In genomic region chr2:142646863-142647262, GRCm38 (mm10) we compare ENCODE assay signal across 23 mouse cellular contexts.
DNase-seq lines count a peak whose midpoint lies in the region; ATAC-seq and TF ChIP-seq lines count a peak whose summit lies in the region.
"Had no signal": no experiment of that assay in that cellular context is flagged by ENCODE, and none has a peak within 500 bp of the region (broad histone marks: within the 10 kb centered on the region; RNA-seq: fewer than 3 reads in every experiment).

No protein-coding gene starts in this region.

- no peak overlapping the region for H3K9ac ChIP-seq in lung, postnatal 0 days (replicated peaks; ENCODE audit: low read depth)

- ATAC-seq in frontal cortex, adult (ENCODE audit: low TSS enrichment): 0 out of 2 replicates have a peak, but pooled peaks have one; percentile 20
- ATAC-seq in lung, postnatal 0 days: no peak
- ATAC-seq: activated CD4-positive, CD25-positive, alpha-beta regulatory T cell, adult 4 months; CD4-positive, CD25-positive, alpha-beta regulatory T cell, adult 4 months; Patski had no signal

- DNase-seq in frontal cortex, adult 2 months (ENCODE audit: extremely low spot score in 1 of 2, low spot score in 1 of 2): no peak
- peak; percentile 14 for DNase-seq in heart, adult 11 months
- DNase-seq in heart, adult 9 months (ENCODE audit: low spot score in 2 of 2): no peak
- DNase-seq in left cerebral cortex, adult 2 months (ENCODE audit: extremely low spot score in 1 of 2, low spot score in 2 of 2): no peak
- DNase-seq in left cerebral cortex, adult 8-10 months (ENCODE audit: low spot score in 2 of 2): no peak
- DNase-seq in brain, adult 2 months (ENCODE audit: low read depth, low spot score): peak; percentile 60
- DNase-seq in lung, postnatal 0 days (ENCODE audit: low spot score): no peak
- DNase-seq: adrenal gland, adult 2 months; adrenal gland, adult 8-10 months; adrenal gland, postnatal 10 days; adrenal gland, postnatal 14 days; adrenal gland, postnatal 25 days; adrenal gland, postnatal 36 days; B cell, adult 2 months; cerebellum, adult 11 months; cerebellum, adult 11-12 months; cerebellum, adult 18-20 months had no signal

- H3K36me3 ChIP-seq in lung, postnatal 0 days (ENCODE audit: insufficient read depth, low read length): no peaks in the 10 kb centered on the region
- H3K36me3 ChIP-seq: G1E had no signal

- H3K4me3 ChIP-seq in left cerebral cortex, adult 2 months: no peak overlapping the region
- no peak overlapping the region for H3K4me3 ChIP-seq in lung, postnatal 0 days (ENCODE audit: low read depth, low read length)

- H3K4me1 ChIP-seq in lung, postnatal 0 days (ENCODE audit: insufficient read depth, low read depth, low read length): peaks cover 6% of the 10 kb centered on the region; the same call in 1 of the 2 replicates

- no peaks in the 10 kb centered on the region for H3K27me3 ChIP-seq in lung, postnatal 0 days (replicated peaks; ENCODE audit: insufficient read depth, low read length)
- H3K27me3 ChIP-seq: CH12.LX, Patski had no signal

- intact Hi-C loops in left cerebral cortex, adult 2 months (cut with DNase I): loop anchor here (2.0 to 10.0 kb wide), 3 partner anchors 84 to 382 kb away; no protein-coding TSS in a partner anchor

- H3K27ac ChIP-seq in left cerebral cortex, adult 2 months: peak overlapping the region; percentile 2; the same call in 1 of the 2 replicates
- no peak overlapping the region for H3K27ac ChIP-seq in lung, postnatal 0 days (ENCODE audit: low read length)

- 79% methylated on average over 4 of the region's 4 CpGs for WGBS in lung, postnatal 0 days

- H3K9me3 ChIP-seq in lung, postnatal 0 days (ENCODE audit: low read length): no peaks in the 10 kb centered on the region
- H3K9me3 ChIP-seq: G1E had no signal

- no peak for TF ChIP-seq CTCF in left cerebral cortex, adult 2 months (IDR thresholded peaks at IDR 0.05)
- no peak for TF ChIP-seq CTCF in lung, postnatal 0 days (IDR thresholded peaks at IDR 0.05)

- no peak for TF ChIP-seq EP300 in lung, postnatal 0 days (IDR thresholded peaks at IDR 0.05)

- no peak overlapping the region for H3K4me2 ChIP-seq in lung, postnatal 0 days (replicated peaks; ENCODE audit: low read depth, low read length)

Comparison
In these comparisons a context has a peak if more than half of its experiments do, and no peak if none do; other contexts are left out.
1. DNase-seq: peak in heart, adult 11 months (single experiment) and brain, adult 2 months (single experiment); none in frontal cortex, adult 2 months (0 of 2), heart, adult 9 months (0 of 2), left cerebral cortex, adult 2 months (0 of 2), left cerebral cortex, adult 8-10 months (0 of 2) and lung, postnatal 0 days (single experiment).